Mouse (Mus musculus): ENCODE results near the gene Tcerg1l. TPM values are rescaled to one million over a fixed set of nuclear protein-coding genes. Genes with fewer than 3 reads are reported as not detected.

The Tcerg1l gene
- total RNA-seq (2021): 10 to 100 TPM; 12.8 TPM
- long read RNA-seq, experiment 1, transcript Tcerg1l-201 (12 exons, 2,565 nt): major isoform, 11 of 12 reads
- long read RNA-seq, experiment 1, partial matches to known transcripts: 0 of 12 reads
- long read RNA-seq, experiment 1, other reads (novel, unspliced or antisense): 1 of 12 reads
- long read RNA-seq, experiment 2, transcript Tcerg1l-201 (12 exons, 2,565 nt): major isoform, 14 of 15 reads
- long read RNA-seq, experiment 2, partial matches to known transcripts: 0 of 15 reads
- long read RNA-seq, experiment 2, other reads (novel, unspliced or antisense): 0 of 15 reads

DNA sequence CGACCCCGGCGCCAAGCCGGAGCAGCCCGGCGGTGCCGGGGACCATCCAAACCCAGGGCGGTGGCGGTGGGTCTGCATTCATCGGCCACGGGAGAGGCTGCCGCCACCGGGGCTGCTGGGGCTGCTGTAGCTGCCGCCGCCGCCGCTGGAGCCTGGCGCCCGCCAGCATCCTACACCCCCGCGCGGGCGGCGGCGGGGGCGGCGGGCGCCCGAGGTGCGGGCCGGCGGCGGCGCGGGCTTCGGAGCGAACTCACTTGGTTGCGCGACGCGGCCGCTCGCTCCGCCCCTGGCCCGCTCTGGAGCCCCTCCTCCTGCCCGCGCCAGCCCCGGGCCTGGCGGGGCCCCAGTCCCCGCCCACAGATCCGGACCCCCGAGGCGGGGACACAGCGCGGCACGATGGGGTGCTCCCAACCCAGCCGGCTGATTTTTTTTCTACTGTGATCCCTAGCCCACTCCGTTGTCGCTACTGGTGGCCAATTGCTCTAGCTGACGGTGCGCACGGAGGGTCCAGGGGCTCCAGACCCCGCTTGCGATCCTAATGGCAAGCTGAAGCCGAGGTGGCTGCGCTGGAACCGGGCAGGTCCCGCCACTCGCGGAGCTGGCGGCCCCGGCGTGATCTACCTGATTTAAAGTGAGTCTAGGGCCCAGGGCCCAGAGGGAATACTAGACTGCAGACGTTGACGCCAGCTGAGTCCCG is at the start of gene Tcerg1l:
Gene Tcerg1l, minus strand, starts transcription at position 246 of the 697 bp plus-strand sequence.
- no peak for TF ChIP-seq CTCF (IDR thresholded peaks at IDR 0.05)
- intact Hi-C loops (cut with DNase I): no loop called here
- peak within 1 kb of the TSS; percentile 54 for H3K4me3 ChIP-seq
- DNase-seq (ENCODE audit: extremely low spot score in 1 of 2, low spot score in 2 of 2): peak; percentile 24 to 41
- peak within 1 kb of the TSS; percentile 25; the same call in 1 of the 2 replicates for H3K27ac ChIP-seq

- H3K4me3 ChIP-seq: no peak overlapping the region
- DNase-seq (ENCODE audit: extremely low spot score in 1 of 2, low spot score in 2 of 2): no peak
- no peak overlapping the region for H3K27ac ChIP-seq
- intact Hi-C loops (cut with DNase I): no loop called here
- TF ChIP-seq CTCF (IDR thresholded peaks at IDR 0.05): no peak
Measured at GRCm38 (mm10) chr7:138442096-138442495, 44.6 kb upstream of the Tcerg1l start.

- intact Hi-C loops (cut with DNase I): loop anchor here (2.0 kb wide), 1 partner anchor 396 kb away; no protein-coding TSS in a partner anchor
- DNase-seq (ENCODE audit: extremely low spot score in 1 of 2, low spot score in 2 of 2): no peak
- TF ChIP-seq CTCF (IDR thresholded peaks at IDR 0.05): peak; percentile 41
- H3K27ac ChIP-seq: no peak overlapping the region
- no peak overlapping the region for H3K4me3 ChIP-seq
Measured at GRCm38 (mm10) chr7:138432541-138432940, 35.0 kb upstream of the Tcerg1l start.

DNA sequence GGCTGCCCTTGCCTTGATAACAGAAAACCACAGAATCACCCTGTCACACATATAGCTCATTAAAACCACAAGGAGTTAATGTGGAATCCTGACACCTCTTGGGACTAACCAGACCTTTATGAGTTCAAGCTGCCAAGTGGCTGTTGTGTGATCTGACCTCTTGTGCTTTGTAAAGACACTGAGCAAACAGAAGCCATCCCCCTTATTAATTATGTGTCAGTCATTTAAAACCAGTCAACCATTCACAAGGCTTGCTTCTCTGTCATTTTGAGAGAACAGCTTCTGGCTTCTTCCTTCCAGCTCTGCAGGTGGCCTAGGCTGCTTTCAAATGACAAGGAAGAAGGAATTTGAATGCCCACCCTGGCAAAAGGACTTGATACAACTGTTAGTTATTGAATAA is 33.9 kb upstream of the Tcerg1l start:
- TF ChIP-seq CTCF (IDR thresholded peaks at IDR 0.05): no peak
- no peak for DNase-seq (ENCODE audit: extremely low spot score in 1 of 2, low spot score in 2 of 2)
- intact Hi-C loops (cut with DNase I): no loop called here
- H3K27ac ChIP-seq: no peak overlapping the region
- no peak overlapping the region for H3K4me3 ChIP-seq

- intact Hi-C loops (cut with DNase I): loop anchor here (1.0 kb wide), 1 partner anchor 827 kb away; no protein-coding TSS in a partner anchor
- no peak for TF ChIP-seq CTCF (IDR thresholded peaks at IDR 0.05)
- no peak for DNase-seq (ENCODE audit: extremely low spot score in 1 of 2, low spot score in 2 of 2)
- Histone ChIP-seq H3K27ac (no peak overlapping the region), H3K4me3 (no peak overlapping the region)
Measured at GRCm38 (mm10) chr7:138429916-138430315, 32.4 kb upstream of the Tcerg1l start.

- intact Hi-C loops (cut with DNase I): loop anchor here (1.0 kb wide), 2 partner anchors 826 to 951 kb away; no protein-coding TSS in a partner anchor
- Histone ChIP-seq H3K4me3 (no peak overlapping the region), H3K27ac (no peak overlapping the region)
- peak; percentile 68 for TF ChIP-seq CTCF (IDR thresholded peaks at IDR 0.05)
- peak; percentile 54 to 70 for DNase-seq (ENCODE audit: extremely low spot score in 1 of 2, low spot score in 2 of 2)
Measured at GRCm38 (mm10) chr7:138428826-138429225, 31.3 kb upstream of the Tcerg1l start.

DNA sequence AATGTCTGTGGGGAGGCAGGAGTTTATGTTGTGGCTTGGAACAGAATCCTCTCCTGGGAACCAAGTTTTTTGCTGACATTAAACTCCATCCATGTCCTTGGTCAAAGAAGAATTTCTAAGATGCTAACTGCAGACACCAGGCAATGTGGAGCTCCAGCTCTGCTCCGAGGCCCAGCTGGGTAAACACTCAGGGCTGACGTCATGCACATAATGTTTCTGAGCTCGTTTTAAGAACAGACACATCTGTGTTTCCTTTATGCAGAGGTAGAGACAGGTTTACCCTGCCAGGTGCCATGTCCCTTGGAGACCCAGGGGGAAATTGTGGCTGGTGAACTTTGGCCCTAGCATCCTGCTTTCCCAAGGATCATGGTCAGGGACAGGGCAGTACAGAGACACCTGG is 29.9 kb upstream of the Tcerg1l start:
- intact Hi-C loops (cut with DNase I): no loop called here
- Histone ChIP-seq H3K27ac (no peak overlapping the region), H3K4me3 (no peak overlapping the region)
- DNase-seq (ENCODE audit: extremely low spot score in 1 of 2, low spot score in 2 of 2): no peak
- no peak for TF ChIP-seq CTCF (IDR thresholded peaks at IDR 0.05)

GRCm38 (mm10) chr7:138413496-138413895 is 16.0 kb upstream of the Tcerg1l start:
- Histone ChIP-seq H3K4me3 (no peak overlapping the region), H3K27ac (no peak overlapping the region)
- peak in 1 of 2 experiments; percentile 36 for DNase-seq (ENCODE audit: extremely low spot score in 1 of 2, low spot score in 2 of 2)
- intact Hi-C loops (cut with DNase I): no loop called here
- no peak for TF ChIP-seq CTCF (IDR thresholded peaks at IDR 0.05)

DNA sequence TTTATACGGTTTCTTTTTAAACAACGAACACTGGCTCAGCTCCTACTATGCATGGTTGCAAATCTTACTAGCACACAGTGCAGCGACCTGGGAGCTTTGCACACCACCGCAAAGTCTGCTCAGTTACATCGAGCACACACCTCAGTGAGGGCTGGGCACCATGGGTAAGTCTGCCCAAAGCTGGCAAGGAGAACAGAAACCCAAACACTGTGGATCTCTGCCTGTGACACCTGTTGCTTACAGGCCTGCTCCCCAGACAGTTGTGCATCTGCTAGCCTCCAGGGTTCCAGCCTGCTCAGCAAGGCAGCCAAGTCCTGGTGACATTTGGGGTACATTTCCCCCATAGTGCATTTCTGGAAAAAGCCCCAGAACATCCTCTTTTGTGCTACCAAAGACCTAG is 4.1 kb upstream of the Tcerg1l start:
- TF ChIP-seq CTCF (IDR thresholded peaks at IDR 0.05): no peak
- intact Hi-C loops (cut with DNase I): no loop called here
- H3K27ac ChIP-seq: no peak overlapping the region

GRCm38 (mm10) chr7:138400506-138401272 is 3.2 kb upstream of the Tcerg1l start:
- no peak for TF ChIP-seq CTCF (IDR thresholded peaks at IDR 0.05)
- DNase-seq (ENCODE audit: extremely low spot score in 1 of 2, low spot score in 2 of 2): no peak
- intact Hi-C loops (cut with DNase I): no loop called here
- Histone ChIP-seq H3K27ac (no peak overlapping the region), H3K4me3 (no peak overlapping the region)

More for the DNA sequence above, 4.1 kb upstream of the Tcerg1l start:
- DNase-seq (ENCODE audit: extremely low spot score in 1 of 2, low spot score in 2 of 2): no peak
- H3K4me3 ChIP-seq: no peak overlapping the region

DNA sequence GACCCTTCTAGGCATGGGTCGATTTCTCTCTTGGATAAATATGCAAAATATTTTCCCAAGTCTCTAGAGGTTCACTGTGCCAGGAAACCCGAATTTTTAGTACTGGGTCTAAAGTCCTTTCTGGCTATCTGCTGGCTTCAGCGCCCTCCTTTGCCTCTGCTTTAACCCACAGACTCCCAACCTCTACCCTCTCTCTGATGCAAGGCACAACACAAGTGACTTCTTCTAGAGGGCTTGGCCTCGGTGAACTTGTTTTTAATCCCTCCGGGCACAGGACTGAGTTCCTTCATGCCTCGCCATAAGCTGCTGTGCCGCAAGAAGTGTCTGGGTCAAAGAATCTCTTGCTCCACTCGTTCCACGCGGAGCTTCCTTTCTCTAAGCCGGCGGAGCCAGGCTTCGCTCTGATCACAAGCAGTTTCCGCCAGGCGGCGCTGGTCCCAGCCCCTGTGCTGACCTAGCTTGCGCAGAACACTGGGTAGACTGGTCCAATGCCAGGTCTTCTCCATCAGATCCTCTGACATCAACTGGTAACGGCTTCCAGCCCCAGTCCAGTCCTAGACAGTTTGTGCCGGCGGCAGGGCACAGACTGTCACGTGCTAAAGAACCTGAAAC is 758 bp upstream of the Tcerg1l start:
- TF ChIP-seq CTCF (IDR thresholded peaks at IDR 0.05): peak; percentile 77
- H3K27ac ChIP-seq: peak overlapping the region; percentile 25; the same call in 1 of the 2 replicates
- H3K4me3 ChIP-seq: peak overlapping the region; percentile 54
- intact Hi-C loops (cut with DNase I): no loop called here
- DNase-seq (ENCODE audit: extremely low spot score in 1 of 2, low spot score in 2 of 2): peak; percentile 72 to 77
